Mouse (Mus musculus) neural tube, embryonic 13.5 days (tissue): Measurements from ENCODE around the gene 1700028P14Rik. TPM values are rescaled to one million over a fixed set of nuclear protein-coding genes. Genes with fewer than 3 reads are reported as not detected.

Experiments
- ATAC-seq: fragments of 200-750 bp; cut with Nextera tagmentation; 2 replicates; pipeline ENCODE4 v1.8.0; 2017; ENCODE audit warnings: low read depth, mild to moderate bottlenecking, moderate TSS enrichment, moderate library complexity
- H3K27ac ChIP-seq: fragments of 300-500 bp; sonication (generic); replicated peaks from 2 replicates; pipeline ENCODE4 v1.5.1; 2015; ENCODE audit warnings: moderate library complexity, mild to moderate bottlenecking, inconsistent platforms
- H3K27me3 ChIP-seq: fragments of 300-500 bp; sonication (generic); 2 replicates; pipeline ENCODE4 v1.6.1; 2015; ENCODE audit warnings: mild to moderate bottlenecking, inconsistent platforms
- H3K36me3 ChIP-seq: fragments of 300-500 bp; sonication (generic); 2 replicates; pipeline ENCODE4 v1.6.1; 2015; ENCODE audit warnings: mild to moderate bottlenecking, inconsistent platforms
- H3K4me1 ChIP-seq: fragments of 300-500 bp; sonication (generic); replicated peaks from 2 replicates; pipeline ENCODE4 v1.6.1; 2015; ENCODE audit warnings: inconsistent platforms
- H3K4me2 ChIP-seq: fragments of 300-500 bp; sonication (generic); 2 replicates; pipeline ENCODE4 v1.6.1; 2015; ENCODE audit warnings: inconsistent platforms, mild to moderate bottlenecking, moderate library complexity
- H3K4me3 ChIP-seq: fragments of 300-500 bp; sonication (generic); 2 replicates; pipeline ENCODE4 v1.5.1; 2015; ENCODE audit warnings: mild to moderate bottlenecking, inconsistent platforms
- H3K9ac ChIP-seq: fragments of 300-500 bp; sonication (generic); 2 replicates; pipeline ENCODE4 v1.6.1; 2015; ENCODE audit warnings: moderate library complexity, mild to moderate bottlenecking, inconsistent platforms
- H3K9me3 ChIP-seq: fragments of 300-500 bp; sonication (generic); 2 replicates; pipeline ENCODE4 v1.6.1; 2016; ENCODE audit warnings: inconsistent platforms
- WGBS: fragments of 180-500 bp; shearing (Covaris S2); methylation state at CpG from one replicate; pipeline ENCODE4 v1.1.7; 2015; 5-methylcytosine and 5-hydroxymethylcytosine counted together
- polyA plus RNA-seq: library from polyadenylated mRNA; unstranded; fragments of >200 nt; fragmentation: Nextera tagmentation; extraction: Ambion mirVana; gene quantifications from 2 replicates; pipeline ENCODE4 v1.2.1, GENCODE M21; 2015

The 1700028P14Rik gene
- polyA plus RNA-seq, 1 experiment from 2014 or later, result 0.22 TPM

DNA sequence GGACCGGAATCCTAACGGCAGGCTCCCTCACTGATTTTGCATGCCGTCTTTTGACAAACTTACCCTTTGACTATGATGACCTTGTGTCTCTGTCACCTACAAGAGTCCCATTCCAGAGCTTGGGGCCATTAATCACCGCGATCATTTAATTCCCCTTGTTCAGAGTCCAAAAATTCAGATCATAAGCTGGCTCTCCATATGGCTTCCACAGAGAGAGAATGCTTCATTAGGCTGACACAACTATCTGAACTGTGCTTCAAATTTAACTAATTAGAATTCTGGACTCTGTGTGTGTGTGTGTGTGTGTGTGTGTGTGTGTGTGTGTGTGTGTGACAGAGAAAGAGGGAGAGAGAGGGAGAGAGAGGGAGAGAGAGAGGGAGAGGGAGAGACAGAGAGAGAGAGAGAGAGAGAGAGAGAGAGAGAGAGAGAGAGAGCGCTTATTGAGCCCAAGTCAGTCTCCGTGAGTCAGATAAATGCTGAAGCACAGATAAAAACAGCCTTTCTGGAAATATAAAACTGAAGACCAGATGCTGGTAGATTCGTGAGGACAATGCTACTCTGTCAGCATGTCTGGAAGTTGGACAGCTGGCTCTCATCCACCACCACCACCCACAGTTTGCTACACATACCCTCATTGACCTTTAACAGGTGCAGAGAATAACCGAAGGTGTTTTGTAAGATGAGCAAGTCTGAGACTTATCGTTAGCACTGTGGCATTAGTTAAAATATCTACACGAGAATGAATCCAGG is 73.8 kb downstream of the 1700028P14Rik start:
- no peaks in the 10 kb centered on the region for H3K4me1 ChIP-seq
- H3K27me3 ChIP-seq, result no peaks in the 10 kb centered on the region
- WGBS, result 80% methylated on average over 11 of the region's 11 CpGs
- H3K9me3 ChIP-seq, result no peaks in the 10 kb centered on the region
- no peak overlapping the region for H3K27ac ChIP-seq
- no peak overlapping the region for H3K4me2 ChIP-seq
- H3K36me3 ChIP-seq, result no peaks in the 10 kb centered on the region
- ATAC-seq, result no peak
- H3K4me3 ChIP-seq, result no peak overlapping the region
- no peak overlapping the region for H3K9ac ChIP-seq

DNA sequence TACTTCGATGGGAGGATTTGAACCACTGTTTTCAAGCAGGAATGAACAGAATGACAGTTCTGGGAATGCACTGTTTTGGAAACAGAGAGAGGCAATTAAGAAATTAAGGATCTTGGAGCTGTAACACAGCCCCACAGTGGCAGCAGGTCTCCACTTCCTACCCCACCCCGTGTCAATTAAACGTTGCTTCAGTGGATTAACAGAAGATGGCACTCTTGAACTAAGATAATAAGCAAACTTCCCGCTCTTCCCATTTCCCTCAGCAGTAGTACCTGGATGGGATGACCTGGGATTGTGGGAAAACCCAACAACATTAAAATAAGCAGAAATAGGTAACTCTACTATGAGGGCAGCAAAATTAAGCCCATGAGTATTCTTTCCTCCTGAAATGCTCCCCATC is 75.9 kb downstream of the 1700028P14Rik start:
- H3K4me2 ChIP-seq, result no peak overlapping the region
- no peaks in the 10 kb centered on the region for H3K36me3 ChIP-seq
- H3K27ac ChIP-seq, result no peak overlapping the region
- no peaks in the 10 kb centered on the region for H3K9me3 ChIP-seq
- H3K4me1 ChIP-seq, result no peaks in the 10 kb centered on the region
- no peaks in the 10 kb centered on the region for H3K27me3 ChIP-seq
- no peak overlapping the region for H3K9ac ChIP-seq
- no peak for ATAC-seq
- H3K4me3 ChIP-seq, result no peak overlapping the region
- WGBS, result 45% methylated on average over 4 of the region's 4 CpGs

DNA sequence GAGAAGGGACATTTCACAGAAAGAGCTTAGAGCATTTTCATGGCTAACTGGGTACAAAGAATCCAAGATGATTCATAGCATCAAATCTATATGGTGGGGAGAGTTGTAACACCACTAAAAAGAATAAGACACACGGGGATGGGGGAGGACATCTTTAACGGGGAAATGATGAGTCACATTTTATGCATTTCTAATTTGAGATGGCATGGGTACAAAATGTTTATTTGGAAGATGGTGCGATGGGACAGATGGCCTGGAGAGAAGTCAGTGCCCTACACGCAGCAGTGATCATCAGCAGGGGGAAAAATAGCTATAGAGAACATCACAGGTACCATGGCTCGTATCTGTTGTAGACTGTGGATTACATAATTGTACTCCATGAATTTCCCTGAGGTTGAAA is 88.9 kb downstream of the 1700028P14Rik start:
- Histone ChIP-seq H3K4me2 (no peak overlapping the region), H3K36me3 (no peaks in the 10 kb centered on the region), H3K27me3 (no peaks in the 10 kb centered on the region), H3K4me3 (no peak overlapping the region), H3K4me1 (no peaks in the 10 kb centered on the region), H3K9ac (no peak overlapping the region), H3K27ac (no peak overlapping the region), H3K9me3 (no peaks in the 10 kb centered on the region)
- WGBS, result 75% methylated on average over 5 of the region's 5 CpGs
- no peak for ATAC-seq

DNA sequence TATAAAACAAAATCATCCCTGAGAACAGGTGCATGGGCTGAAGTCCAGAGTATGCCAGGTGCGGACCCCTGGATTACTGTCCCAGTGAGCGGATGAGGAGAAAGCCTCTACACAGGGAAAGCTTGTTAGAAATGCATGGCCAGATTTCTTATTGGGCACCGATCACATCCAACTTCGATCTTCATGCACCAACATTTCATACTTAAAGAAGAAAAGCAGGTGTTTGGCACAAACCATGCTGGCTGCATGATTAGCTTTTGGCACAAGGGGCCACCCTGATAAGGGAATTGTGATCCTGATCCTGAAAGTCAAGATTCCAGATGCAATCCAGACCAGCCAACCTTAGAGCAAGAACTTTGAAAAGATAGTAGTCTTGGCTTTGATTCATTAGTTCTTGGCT is 90.0 kb downstream of the 1700028P14Rik start:
- H3K9ac ChIP-seq, result no peak overlapping the region
- no peak for ATAC-seq
- H3K4me2 ChIP-seq, result no peak overlapping the region
- WGBS, result 94% methylated on average over 4 of the region's 4 CpGs
- no peaks in the 10 kb centered on the region for H3K27me3 ChIP-seq
- H3K9me3 ChIP-seq, result no peaks in the 10 kb centered on the region
- no peak overlapping the region for H3K27ac ChIP-seq
- no peak overlapping the region for H3K4me3 ChIP-seq
- H3K4me1 ChIP-seq, result no peaks in the 10 kb centered on the region
- no peaks in the 10 kb centered on the region for H3K36me3 ChIP-seq

- Histone ChIP-seq H3K36me3 (no peaks in the 10 kb centered on the region), H3K27me3 (no peaks in the 10 kb centered on the region), H3K4me1 (no peaks in the 10 kb centered on the region), H3K9ac (no peak overlapping the region), H3K27ac (no peak overlapping the region), H3K4me2 (no peak overlapping the region), H3K4me3 (no peak overlapping the region), H3K9me3 (no peaks in the 10 kb centered on the region)
- WGBS, result 83% methylated on average over 6 of the region's 6 CpGs
- ATAC-seq, result no peak
These were observed 90.6 kb downstream of the 1700028P14Rik start for GRCm38 (mm10) chr19:23562061-23562460.

- no peak for ATAC-seq
- Histone ChIP-seq H3K36me3 (no peaks in the 10 kb centered on the region), H3K27ac (no peak overlapping the region), H3K27me3 (no peaks in the 10 kb centered on the region), H3K4me3 (no peak overlapping the region), H3K9ac (no peak overlapping the region), H3K9me3 (no peaks in the 10 kb centered on the region), H3K4me2 (no peak overlapping the region), H3K4me1 (no peaks in the 10 kb centered on the region)
- WGBS, result 78% methylated on average over 2 of the region's 2 CpGs
These were observed 99.2 kb downstream of the 1700028P14Rik start for GRCm38 (mm10) chr19:23553450-23553849.

GRCm38 (mm10) chr19:23545604-23546003 is 107.0 kb downstream of the 1700028P14Rik start:
- no peak for ATAC-seq
- Histone ChIP-seq H3K4me1 (no peaks in the 10 kb centered on the region), H3K9ac (no peak overlapping the region), H3K4me3 (no peak overlapping the region), H3K27me3 (no peaks in the 10 kb centered on the region), H3K36me3 (no peaks in the 10 kb centered on the region), H3K9me3 (no peaks in the 10 kb centered on the region), H3K4me2 (no peak overlapping the region), H3K27ac (no peak overlapping the region)

DNA sequence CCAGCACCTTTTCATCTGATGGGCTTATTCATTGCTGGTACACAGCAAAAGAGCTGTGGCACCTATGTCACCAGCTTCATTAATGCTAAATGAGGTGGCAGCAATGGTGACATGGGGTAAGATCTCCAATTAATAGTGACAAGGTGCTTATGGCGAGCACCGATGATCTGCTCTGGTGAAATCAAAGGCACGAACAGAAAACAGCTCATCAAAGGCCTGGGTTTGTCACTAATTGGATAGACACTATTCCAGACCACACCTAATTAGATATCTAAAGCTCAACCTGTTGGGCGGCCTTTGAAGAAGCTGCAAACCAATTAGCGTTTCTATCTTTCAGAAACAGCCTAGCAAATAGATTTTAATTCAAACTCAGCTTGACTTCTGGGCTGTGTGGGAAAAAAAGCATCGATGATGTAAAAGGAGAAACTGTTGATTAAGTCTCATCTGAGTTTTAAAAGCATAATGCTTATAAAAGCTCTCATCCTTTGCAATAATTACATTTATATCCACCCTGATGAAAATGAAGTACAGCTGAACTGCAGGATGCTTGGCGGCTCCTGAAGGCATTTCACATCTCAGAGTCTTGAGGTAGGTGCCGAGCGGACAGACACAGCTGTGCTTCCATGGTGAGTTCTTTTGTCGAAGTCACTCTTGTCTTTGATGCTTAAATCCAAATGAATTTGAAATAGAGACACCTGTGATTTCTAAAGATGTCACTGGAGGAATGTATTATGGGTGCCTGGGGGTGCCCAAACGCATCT is 109.2 kb downstream of the 1700028P14Rik start:
- ATAC-seq, result no peak

GRCm38 (mm10) chr19:23542759-23543158 is 109.9 kb downstream of the 1700028P14Rik start:
- Histone ChIP-seq H3K4me3 (no peak overlapping the region), H3K27ac (no peak overlapping the region), H3K9ac (no peak overlapping the region), H3K36me3 (no peaks in the 10 kb centered on the region), H3K4me2 (no peak overlapping the region), H3K27me3 (no peaks in the 10 kb centered on the region), H3K9me3 (no peaks in the 10 kb centered on the region), H3K4me1 (no peaks in the 10 kb centered on the region)
- ATAC-seq, result no peak
- 91% methylated on average over 4 of the region's 4 CpGs for WGBS

More for the DNA sequence above, 109.2 kb downstream of the 1700028P14Rik start:
- WGBS, result 76% methylated on average over 11 of the region's 11 CpGs
- H3K4me2 ChIP-seq, result no peak overlapping the region
- no peak overlapping the region for H3K4me3 ChIP-seq
- H3K9me3 ChIP-seq, result no peaks in the 10 kb centered on the region
- no peak overlapping the region for H3K9ac ChIP-seq
- H3K27ac ChIP-seq, result no peak overlapping the region
- no peaks in the 10 kb centered on the region for H3K36me3 ChIP-seq
- H3K27me3 ChIP-seq, result no peaks in the 10 kb centered on the region
- no peaks in the 10 kb centered on the region for H3K4me1 ChIP-seq

- Histone ChIP-seq H3K4me1 (no peaks in the 10 kb centered on the region; the same call in 1 of the 2 replicates), H3K36me3 (no peaks in the 10 kb centered on the region), H3K4me2 (no peak overlapping the region), H3K27me3 (no peaks in the 10 kb centered on the region), H3K4me3 (no peak overlapping the region), H3K9me3 (no peaks in the 10 kb centered on the region), H3K9ac (no peak overlapping the region), H3K27ac (no peak overlapping the region)
- ATAC-seq, result no peak
- 92% methylated on average over 3 of the region's 3 CpGs for WGBS
These were observed 116.9 kb downstream of the 1700028P14Rik start for GRCm38 (mm10) chr19:23535700-23536099.

GRCm38 (mm10) chr19:23531899-23532298 is 120.7 kb downstream of the 1700028P14Rik start:
- Histone ChIP-seq H3K36me3 (no peaks in the 10 kb centered on the region), H3K9me3 (no peaks in the 10 kb centered on the region), H3K4me3 (no peak overlapping the region), H3K27ac (no peak overlapping the region), H3K4me1 (peaks cover 4% of the 10 kb centered on the region; the same call in 1 of the 2 replicates), H3K27me3 (no peaks in the 10 kb centered on the region), H3K9ac (no peak overlapping the region), H3K4me2 (no peak overlapping the region)
- WGBS, result 29% methylated on average over 4 of the region's 4 CpGs
- ATAC-seq, result no peak

- H3K4me3 ChIP-seq, result no peak overlapping the region
- peaks cover 4% of the 10 kb centered on the region; the same call in 1 of the 2 replicates for H3K9me3 ChIP-seq
- no peak for ATAC-seq
- no peak overlapping the region for H3K9ac ChIP-seq
- H3K27me3 ChIP-seq, result no peaks in the 10 kb centered on the region
- no peaks in the 10 kb centered on the region for H3K36me3 ChIP-seq
- H3K4me1 ChIP-seq, result no peaks in the 10 kb centered on the region
- WGBS, result 3% methylated on average over 1 of the region's 1 CpGs
- H3K27ac ChIP-seq, result no peak overlapping the region
- H3K4me2 ChIP-seq, result no peak overlapping the region
These were observed 128.9 kb downstream of the 1700028P14Rik start for GRCm38 (mm10) chr19:23523711-23524110.
